Mouse (Mus musculus): ENCODE results near the gene Lgi1. TPM values are rescaled to one million over a fixed set of nuclear protein-coding genes. Genes with fewer than 3 reads are reported as not detected.

Lgi1 gene
- total RNA-seq, 2 experiments from 2014 or later = 1.7 to 12.1 TPM

DNA sequence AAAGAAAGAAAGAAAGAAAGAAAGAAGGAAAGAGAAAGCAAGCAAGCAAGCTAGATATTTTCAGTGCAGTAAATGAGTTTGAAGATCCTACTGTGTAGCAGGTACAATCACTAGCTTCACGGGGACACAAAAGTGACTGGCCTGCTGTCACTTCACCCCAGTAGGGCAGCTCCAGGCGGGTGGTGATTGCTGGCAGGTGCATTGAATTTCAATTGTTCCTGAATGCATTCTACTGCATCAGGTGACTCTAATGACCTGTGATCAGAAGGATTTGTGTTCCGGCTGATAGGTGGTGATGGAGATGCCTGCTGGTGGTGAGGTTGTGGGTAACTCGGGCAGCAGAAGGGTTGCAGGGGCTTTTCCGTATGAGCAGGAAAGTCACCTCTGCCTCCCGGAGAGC is 6.7 kb downstream of the Lgi1 start:
- no peak for TF ChIP-seq CTCF (IDR thresholded peaks at IDR 0.05)
- Histone ChIP-seq H3K27ac (no peak overlapping the region), H3K4me3 (no peak overlapping the region)
- intact Hi-C loops (cut with DNase I) = no loop called here
- no peak for DNase-seq

DNA sequence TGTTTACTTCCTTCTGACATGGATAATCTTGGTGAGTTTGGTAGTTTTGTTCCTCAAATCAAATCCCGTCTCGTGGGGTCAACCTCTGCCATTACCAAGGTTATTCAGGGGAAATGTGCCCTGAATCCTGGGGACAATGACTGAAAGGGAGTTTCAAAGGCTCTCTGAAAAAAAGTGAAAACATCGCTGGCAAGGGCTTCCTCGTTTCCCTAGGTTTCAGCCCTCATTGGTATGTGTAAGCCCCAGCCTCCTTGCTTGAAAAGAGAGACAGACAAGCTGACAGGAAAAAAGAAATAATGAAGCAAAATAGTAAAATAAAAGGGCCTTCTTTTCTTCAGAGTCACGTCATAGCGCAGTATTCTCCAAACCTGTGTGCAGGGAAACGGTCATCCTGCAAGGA is 9.5 kb downstream of the Lgi1 start:
- no peak overlapping the region for H3K27ac ChIP-seq
- intact Hi-C loops (cut with DNase I) = no loop called here
- no peak for TF ChIP-seq CTCF (IDR thresholded peaks at IDR 0.05)
- DNase-seq = no peak
- no peak overlapping the region for H3K4me3 ChIP-seq

DNA sequence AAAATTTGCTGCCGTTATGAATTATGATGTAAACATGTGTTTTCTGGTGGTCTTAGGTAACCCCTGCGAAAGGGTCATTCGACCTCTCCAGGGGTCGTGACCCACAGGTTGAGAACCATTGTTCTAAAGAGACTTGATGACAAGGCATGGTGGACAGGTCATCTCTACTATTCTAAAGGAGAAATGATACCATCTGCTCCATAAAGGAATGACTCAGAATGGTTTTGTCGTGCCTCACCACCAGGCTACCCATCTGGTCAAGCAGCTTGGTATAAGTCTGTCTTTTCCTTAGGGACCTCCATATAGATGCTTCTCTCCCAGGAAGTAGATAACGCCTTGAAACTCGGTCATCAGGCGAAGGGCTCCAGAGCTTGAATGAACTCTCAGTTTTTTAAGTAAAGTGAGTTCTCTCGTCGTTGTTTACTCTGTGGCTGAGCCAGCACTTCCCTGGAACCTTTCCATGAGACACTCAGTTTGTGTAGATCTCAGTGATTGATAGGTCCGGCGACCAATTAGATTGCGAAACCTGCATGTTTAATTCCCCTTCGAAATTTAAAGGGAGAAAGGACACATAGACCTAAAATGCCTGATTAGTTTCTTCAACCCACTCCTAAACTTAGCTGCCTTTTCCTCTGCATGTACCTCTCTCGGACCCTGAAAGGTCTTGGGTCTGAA is 10.5 kb downstream of the Lgi1 start:
- no peak for DNase-seq
- intact Hi-C loops (cut with DNase I) = no loop called here
- no peak for TF ChIP-seq CTCF (IDR thresholded peaks at IDR 0.05)
- Histone ChIP-seq H3K4me3 (no peak overlapping the region), H3K27ac (no peak overlapping the region)

- Histone ChIP-seq H3K27ac (no peak overlapping the region), H3K4me3 (no peak overlapping the region)
- TF ChIP-seq CTCF (IDR thresholded peaks at IDR 0.05) = no peak
- intact Hi-C loops (cut with DNase I) = no loop called here
- DNase-seq = no peak
Observed at GRCm38 (mm10) chr19:38276226-38276625, 11.9 kb downstream of the Lgi1 start.

DNA sequence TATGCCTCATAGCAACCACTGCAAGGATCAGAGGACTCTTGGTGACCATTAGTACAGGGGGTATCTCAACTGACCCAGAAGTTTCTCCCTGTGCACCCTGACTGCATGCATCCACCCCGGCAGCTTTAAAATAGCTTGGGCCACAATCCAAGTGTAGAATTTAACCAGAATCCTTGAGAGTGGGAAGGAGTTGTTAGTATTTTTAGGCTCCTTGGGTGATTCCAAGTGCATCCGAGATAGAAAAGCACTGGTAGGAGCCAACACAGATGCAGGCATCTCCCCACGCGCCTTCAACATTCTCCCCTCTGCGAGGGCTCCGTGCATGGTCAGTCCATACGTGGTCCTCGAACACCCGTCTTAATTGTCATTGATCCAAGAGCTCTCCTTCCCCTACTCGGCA is 15.9 kb downstream of the Lgi1 start:
- intact Hi-C loops (cut with DNase I) = loop anchor here (5.0 kb wide), 1 partner anchor 37 kb away; no protein-coding TSS in a partner anchor
- Histone ChIP-seq H3K27ac (no peak overlapping the region), H3K4me3 (no peak overlapping the region)
- DNase-seq = no peak
- no peak for TF ChIP-seq CTCF (IDR thresholded peaks at IDR 0.05)

GRCm38 (mm10) chr19:38282407-38282806 is 18.1 kb downstream of the Lgi1 start:
- no peak overlapping the region for H3K4me3 ChIP-seq
- no peak overlapping the region for H3K27ac ChIP-seq
- no peak for TF ChIP-seq CTCF (IDR thresholded peaks at IDR 0.05)
- no peak for DNase-seq
- intact Hi-C loops (cut with DNase I) = loop anchor here (5.0 kb wide), 1 partner anchor 35 kb away; no protein-coding TSS in a partner anchor

DNA sequence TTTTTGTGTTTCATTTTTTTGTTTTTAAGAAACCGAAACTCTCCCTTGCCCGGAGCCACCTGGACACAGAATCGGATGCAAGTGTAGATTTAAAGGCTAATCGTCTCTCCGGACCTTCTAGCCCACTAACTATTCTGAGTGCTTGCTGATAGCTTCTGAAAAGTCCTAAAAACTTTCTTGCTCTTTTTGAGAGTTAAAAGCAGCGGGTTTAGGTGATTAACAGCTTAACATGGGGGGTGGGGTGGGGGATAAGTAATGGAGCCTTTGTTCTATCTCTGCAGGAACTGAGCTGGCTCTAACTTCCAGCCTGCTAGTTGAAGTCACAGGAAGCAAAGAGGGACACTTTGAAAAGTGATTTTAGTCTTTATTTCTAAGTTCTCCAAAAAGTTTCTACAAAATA is 24.2 kb downstream of the Lgi1 start:
- no peak overlapping the region for H3K27ac ChIP-seq
- no peak for DNase-seq
- no peak overlapping the region for H3K4me3 ChIP-seq
- intact Hi-C loops (cut with DNase I) = no loop called here
- TF ChIP-seq CTCF (IDR thresholded peaks at IDR 0.05) = no peak

DNA sequence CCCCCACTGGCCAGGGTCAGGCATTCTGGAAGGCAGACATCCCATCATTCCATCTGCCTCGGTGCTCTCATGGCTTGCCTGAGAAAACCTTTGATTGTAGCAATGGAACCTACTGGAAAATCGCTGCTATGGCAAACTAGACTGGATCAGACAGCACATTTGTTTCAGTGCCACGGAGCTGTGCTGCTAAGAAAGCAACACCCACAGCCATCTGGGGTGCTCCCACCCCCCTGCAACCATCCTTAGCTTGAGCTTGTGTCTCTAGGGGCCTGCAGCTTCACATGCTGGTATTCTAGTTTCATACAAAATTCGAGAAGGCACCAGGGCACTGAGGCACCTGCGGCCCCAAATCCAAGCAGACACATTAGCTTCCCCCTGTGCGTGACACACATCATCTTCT is 27.1 kb downstream of the Lgi1 start:
- intact Hi-C loops (cut with DNase I) = no loop called here

GRCm38 (mm10) chr19:38298018-38298626 is 33.8 kb downstream of the Lgi1 start:
- Histone ChIP-seq H3K27ac (no peak overlapping the region), H3K4me3 (no peak overlapping the region)
- no peak for TF ChIP-seq CTCF (IDR thresholded peaks at IDR 0.05)
- intact Hi-C loops (cut with DNase I) = no loop called here
- DNase-seq = no peak

More for the DNA sequence above, 27.1 kb downstream of the Lgi1 start:
- Histone ChIP-seq H3K27ac (no peak overlapping the region), H3K4me3 (no peak overlapping the region)
- no peak for TF ChIP-seq CTCF (IDR thresholded peaks at IDR 0.05)
- no peak for DNase-seq

DNA sequence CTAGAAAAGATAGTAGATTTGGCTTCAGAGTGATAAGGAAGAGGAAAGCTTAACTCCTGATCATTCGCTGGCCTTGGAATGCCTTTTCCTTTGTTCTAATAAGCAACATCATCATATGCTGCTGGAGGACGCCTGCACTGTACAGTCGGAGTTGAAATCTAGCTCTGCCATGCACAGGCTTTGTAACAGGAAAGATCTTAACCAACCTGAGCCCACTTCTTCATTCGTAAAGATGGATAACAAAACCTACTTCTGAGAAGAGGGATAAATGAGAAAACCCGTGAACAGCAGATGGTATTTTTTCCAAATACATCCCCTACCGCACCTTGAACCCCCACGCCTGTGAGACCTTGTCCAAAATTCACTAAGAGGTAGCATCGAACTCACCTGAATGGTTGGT is 43.8 kb downstream of the Lgi1 start:
- intact Hi-C loops (cut with DNase I) = no loop called here
- Histone ChIP-seq H3K27ac (no peak overlapping the region), H3K4me3 (no peak overlapping the region)
- TF ChIP-seq CTCF (IDR thresholded peaks at IDR 0.05) = no peak
- no peak for DNase-seq

DNA sequence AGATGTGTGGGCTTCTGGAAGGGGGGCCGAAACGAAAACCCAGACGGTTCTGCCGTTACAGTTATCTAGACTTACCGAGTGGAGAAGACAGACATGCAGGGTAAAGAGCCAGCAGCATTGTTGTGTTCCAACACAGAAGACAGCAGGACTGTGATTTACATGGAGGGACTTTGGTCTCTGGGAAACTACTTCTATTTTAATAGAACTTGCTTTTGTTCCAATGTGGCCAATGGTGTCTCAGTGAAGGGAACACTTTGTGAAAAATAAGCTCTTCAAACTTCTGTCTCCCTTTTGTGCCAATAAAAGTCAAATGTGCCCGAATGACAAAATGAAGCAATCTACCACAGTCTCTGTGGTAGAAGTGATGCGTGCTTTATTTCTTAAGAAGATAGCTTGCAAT is 50.8 kb downstream of the Lgi1 start:
- no peak for DNase-seq

DNA sequence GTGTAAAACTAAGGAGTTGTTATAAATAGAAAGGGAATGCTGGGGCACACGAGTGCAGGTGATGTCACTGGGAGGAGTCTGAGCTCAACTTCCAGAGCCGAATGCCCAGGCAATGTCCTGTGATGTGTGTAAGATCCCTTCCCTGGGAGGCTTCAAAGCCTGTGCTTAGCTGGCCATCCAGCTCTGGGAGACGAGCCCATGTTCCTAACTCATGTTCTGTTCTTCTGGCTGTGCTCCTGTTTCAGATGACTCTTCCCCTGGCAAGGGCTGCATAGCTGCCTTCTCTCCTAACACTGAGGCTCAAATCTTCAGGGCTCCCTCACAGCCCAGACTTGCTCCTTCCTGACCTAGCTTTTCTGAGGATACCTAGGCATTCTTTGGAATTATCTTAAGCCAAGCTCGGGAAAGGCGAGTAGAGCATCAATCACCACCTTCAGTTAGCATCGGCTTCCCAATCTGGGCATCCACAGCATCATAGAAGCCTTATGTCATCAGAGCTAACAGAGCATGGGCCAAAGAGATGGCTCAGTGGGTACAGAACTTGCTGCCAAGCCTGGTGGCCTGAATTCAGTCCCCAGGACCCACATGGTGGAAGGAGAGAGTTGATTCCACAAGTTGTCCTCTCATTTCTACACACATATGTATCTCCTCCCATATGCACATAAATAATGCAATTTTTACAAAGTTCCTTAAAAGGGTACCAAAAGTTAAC is 52.4 kb downstream of the Lgi1 start:
- Histone ChIP-seq H3K27ac (peak overlapping the region; percentile 64), H3K4me3 (no peak overlapping the region)
- intact Hi-C loops (cut with DNase I) = loop anchor here (5.0 kb wide), 1 partner anchor 34 kb away; no protein-coding TSS in a partner anchor
- peak; percentile 72 for DNase-seq
- TF ChIP-seq CTCF (IDR thresholded peaks at IDR 0.05) = no peak

More for the DNA sequence above, 50.8 kb downstream of the Lgi1 start:
- intact Hi-C loops (cut with DNase I) = loop anchor here (5.0 kb wide), 1 partner anchor 33 kb away; no protein-coding TSS in a partner anchor
- H3K4me3 ChIP-seq = no peak overlapping the region
- no peak for TF ChIP-seq CTCF (IDR thresholded peaks at IDR 0.05)
- no peak overlapping the region for H3K27ac ChIP-seq

- no peak for TF ChIP-seq CTCF (IDR thresholded peaks at IDR 0.05)
- intact Hi-C loops (cut with DNase I) = loop anchor here (5.0 kb wide), 1 partner anchor 36 kb away; no protein-coding TSS in a partner anchor
Observed at GRCm38 (mm10) chr19:38318308-38318707, 54.0 kb downstream of the Lgi1 start.

More at GRCm38 (mm10) chr19:38318308-38318707, 54.0 kb downstream of the Lgi1 start:
- Histone ChIP-seq H3K4me3 (no peak overlapping the region), H3K27ac (no peak overlapping the region)
- no peak for DNase-seq

Data from gastrocnemius, adult 2 months (tissue).